Mouse (Mus musculus): ENCODE results near the gene Rimklb. TPM values are rescaled to one million over a fixed set of nuclear protein-coding genes. Genes with fewer than 3 reads are reported as not detected.

Gene Rimklb
- polyA plus RNA-seq, 1 experiment = not detected

DNA sequence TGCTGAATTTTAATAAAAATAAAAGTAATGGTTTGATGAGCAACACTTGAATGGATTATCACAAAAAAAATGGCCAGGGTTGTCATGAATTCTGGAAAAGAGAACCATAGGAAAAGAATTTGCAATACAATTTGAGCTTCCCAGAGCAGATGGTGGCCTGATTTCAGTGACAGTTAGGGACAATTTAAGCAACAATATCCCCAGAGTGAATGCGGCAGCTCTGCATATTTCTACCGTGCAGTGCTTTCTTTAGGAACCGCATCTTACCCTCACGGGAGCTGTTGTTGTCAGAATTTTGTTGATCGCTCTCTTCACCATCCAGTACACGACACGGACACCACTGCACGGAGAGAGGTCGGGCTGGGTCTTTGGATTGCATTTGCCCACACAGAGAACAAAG, 41.0 kb upstream of the Rimklb start:
- no peak overlapping the region for H3ac ChIP-seq (ENCODE audit: control insufficient read depth, insufficient read length, low read depth)
- no peaks in the 10 kb centered on the region for H3K79me2 ChIP-seq (ENCODE audit: control insufficient read depth, insufficient read depth)
- H3K4me3 ChIP-seq (ENCODE audit: insufficient read depth, poor library complexity, severe bottlenecking) = no peak overlapping the region
- no peaks in the 10 kb centered on the region for H3K27me3 ChIP-seq (ENCODE audit: control insufficient read depth, insufficient read depth, insufficient read length)
- no peaks in the 10 kb centered on the region for H3K36me3 ChIP-seq (ENCODE audit: control insufficient read depth, insufficient read depth)
- no peaks in the 10 kb centered on the region for H3K79me3 ChIP-seq (ENCODE audit: low read depth)
- TF ChIP-seq MYOD1 (IDR thresholded peaks at IDR 0.05; ENCODE audit: control insufficient read depth, insufficient read length, low read depth) = no peak
- no peak for TF ChIP-seq CEBPB (IDR thresholded peaks at IDR 0.05; ENCODE audit: low read depth)
- TF ChIP-seq MAX (IDR thresholded peaks at IDR 0.05) = no peak
- no peak for TF ChIP-seq MYOG (IDR thresholded peaks at IDR 0.05; ENCODE audit: control insufficient read depth, extremely low read depth, insufficient read length)
- no peak for TF ChIP-seq USF1 (IDR thresholded peaks at IDR 0.05; ENCODE audit: low read depth)
- TF ChIP-seq CTCF (IDR thresholded peaks at IDR 0.05; ENCODE audit: control insufficient read depth, insufficient read depth, insufficient read length) = no peak
- TF ChIP-seq FOSL1 (IDR thresholded peaks at IDR 0.05; ENCODE audit: insufficient read depth, low read length, poor library complexity, severe bottlenecking) = no peak

DNA sequence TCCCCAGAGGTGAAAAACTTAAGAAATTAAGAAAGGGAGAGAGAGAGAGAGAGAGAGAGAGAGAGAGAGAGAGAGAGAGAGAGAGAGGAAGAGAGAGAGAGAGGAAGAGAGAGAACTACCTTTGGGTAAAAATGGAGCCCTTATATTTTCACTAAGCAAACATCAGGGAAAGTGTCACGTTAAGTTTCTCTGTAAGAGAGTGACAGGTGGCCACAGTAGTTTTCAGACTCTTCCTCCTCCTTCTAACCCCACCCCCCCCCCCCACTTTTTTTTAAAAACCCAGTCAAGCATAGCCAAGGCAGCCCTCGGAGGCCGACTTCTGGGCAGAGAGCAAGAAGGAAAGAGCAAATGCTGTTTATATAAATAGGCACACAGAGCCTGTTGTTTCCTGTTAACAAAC, 35.5 kb upstream of the Rimklb start:
- H3K4me3 ChIP-seq (ENCODE audit: insufficient read depth, poor library complexity, severe bottlenecking) = no peak overlapping the region
- H3K79me2 ChIP-seq (ENCODE audit: control insufficient read depth, insufficient read depth) = no peaks in the 10 kb centered on the region
- no peaks in the 10 kb centered on the region for H3K36me3 ChIP-seq (ENCODE audit: control insufficient read depth, insufficient read depth)
- H3ac ChIP-seq (ENCODE audit: control insufficient read depth, insufficient read length, low read depth) = no peak overlapping the region
- TF ChIP-seq CEBPB (IDR thresholded peaks at IDR 0.05; ENCODE audit: low read depth) (no peak), MYOG (IDR thresholded peaks at IDR 0.05; ENCODE audit: control insufficient read depth, extremely low read depth, insufficient read length) (no peak), CTCF (IDR thresholded peaks at IDR 0.05; ENCODE audit: control insufficient read depth, insufficient read depth, insufficient read length) (no peak), MYOD1 (IDR thresholded peaks at IDR 0.05; ENCODE audit: control insufficient read depth, insufficient read length, low read depth) (no peak), FOSL1 (IDR thresholded peaks at IDR 0.05; ENCODE audit: insufficient read depth, low read length, poor library complexity, severe bottlenecking) (no peak), USF1 (IDR thresholded peaks at IDR 0.05; ENCODE audit: low read depth) (no peak), MAX (IDR thresholded peaks at IDR 0.05) (no peak)
- no peaks in the 10 kb centered on the region for H3K79me3 ChIP-seq (ENCODE audit: low read depth)
- H3K27me3 ChIP-seq (ENCODE audit: control insufficient read depth, insufficient read depth, insufficient read length) = no peaks in the 10 kb centered on the region

DNA sequence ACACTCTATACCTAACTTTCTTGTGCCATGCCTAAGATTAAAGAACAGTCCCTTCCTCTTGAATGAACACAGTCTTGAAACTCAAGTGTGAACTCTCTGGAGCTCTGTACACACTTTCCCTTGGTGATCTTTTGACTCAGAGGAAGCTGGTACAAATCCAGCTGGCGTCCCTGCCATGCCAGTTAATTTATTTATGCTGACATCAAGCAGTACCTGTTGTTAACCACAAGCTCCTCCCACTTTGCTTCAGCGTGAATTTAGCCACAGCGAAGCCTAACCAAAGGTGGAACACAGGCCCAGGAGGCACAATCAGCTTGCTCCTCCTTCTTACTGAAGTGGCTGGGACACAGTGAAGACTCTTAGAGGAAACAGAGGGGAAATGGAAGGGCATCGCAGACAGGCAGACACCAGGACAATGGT, 34.3 kb upstream of the Rimklb start:
- Histone ChIP-seq H3ac (ENCODE audit: control insufficient read depth, insufficient read length, low read depth) (no peak overlapping the region), H3K27me3 (ENCODE audit: control insufficient read depth, insufficient read depth, insufficient read length) (no peaks in the 10 kb centered on the region), H3K36me3 (ENCODE audit: control insufficient read depth, insufficient read depth) (no peaks in the 10 kb centered on the region), H3K79me2 (ENCODE audit: control insufficient read depth, insufficient read depth) (no peaks in the 10 kb centered on the region), H3K4me3 (ENCODE audit: insufficient read depth, poor library complexity, severe bottlenecking) (no peak overlapping the region), H3K79me3 (ENCODE audit: low read depth) (no peaks in the 10 kb centered on the region)
- TF ChIP-seq MYOG (IDR thresholded peaks at IDR 0.05; ENCODE audit: control insufficient read depth, extremely low read depth, insufficient read length) (no peak), MAX (IDR thresholded peaks at IDR 0.05) (no peak)

DNA sequence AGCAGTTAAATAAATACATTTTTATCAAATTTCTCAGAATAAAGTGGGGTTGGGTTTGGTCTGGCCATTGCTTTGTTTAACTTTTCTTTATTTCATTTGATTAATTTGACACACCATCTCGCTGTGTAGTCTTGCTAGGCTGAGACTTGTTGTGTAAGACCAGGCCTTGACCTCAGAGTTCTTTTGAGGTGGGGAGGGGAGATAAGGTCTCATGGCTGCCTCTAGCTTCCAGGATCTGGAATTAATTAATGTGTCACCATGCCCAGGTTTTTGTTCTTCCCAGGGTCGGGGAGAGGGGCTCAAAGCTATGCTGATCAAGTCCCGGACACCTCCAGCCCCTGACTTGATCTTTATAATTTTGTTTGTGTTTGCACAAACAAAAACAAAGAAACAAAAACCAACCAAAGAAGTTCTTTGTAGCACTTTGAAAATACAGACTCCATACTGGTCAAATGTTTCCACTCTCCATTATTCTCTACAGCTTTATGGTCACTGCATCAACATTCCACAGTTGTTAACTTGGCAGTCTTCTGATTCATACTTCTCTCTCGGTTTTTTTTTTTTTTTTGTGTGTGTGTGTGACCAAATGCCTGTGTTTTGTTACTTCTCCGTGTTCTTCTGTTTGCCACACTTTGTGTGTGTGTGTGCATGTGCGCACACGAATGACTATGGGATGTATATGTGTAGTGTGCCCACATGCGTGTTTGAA, 33.1 kb upstream of the Rimklb start:
- no peaks in the 10 kb centered on the region for H3K36me3 ChIP-seq (ENCODE audit: control insufficient read depth, insufficient read depth)
- H3K27me3 ChIP-seq (ENCODE audit: control insufficient read depth, insufficient read depth, insufficient read length) = no peaks in the 10 kb centered on the region
- no peaks in the 10 kb centered on the region for H3K79me3 ChIP-seq (ENCODE audit: low read depth)
- no peak overlapping the region for H3ac ChIP-seq (ENCODE audit: control insufficient read depth, insufficient read length, low read depth)
- no peak overlapping the region for H3K4me3 ChIP-seq (ENCODE audit: insufficient read depth, poor library complexity, severe bottlenecking)
- no peaks in the 10 kb centered on the region for H3K79me2 ChIP-seq (ENCODE audit: control insufficient read depth, insufficient read depth)
- TF ChIP-seq MYOG (IDR thresholded peaks at IDR 0.05; ENCODE audit: control insufficient read depth, extremely low read depth, insufficient read length) (no peak), CEBPB (IDR thresholded peaks at IDR 0.05; ENCODE audit: low read depth) (no peak), CTCF (IDR thresholded peaks at IDR 0.05; ENCODE audit: control insufficient read depth, insufficient read depth, insufficient read length) (no peak), MAX (IDR thresholded peaks at IDR 0.05) (no peak), USF1 (IDR thresholded peaks at IDR 0.05; ENCODE audit: low read depth) (no peak), FOSL1 (IDR thresholded peaks at IDR 0.05; ENCODE audit: insufficient read depth, low read length, poor library complexity, severe bottlenecking) (no peak), MYOD1 (IDR thresholded peaks at IDR 0.05; ENCODE audit: control insufficient read depth, insufficient read length, low read depth) (no peak)

DNA sequence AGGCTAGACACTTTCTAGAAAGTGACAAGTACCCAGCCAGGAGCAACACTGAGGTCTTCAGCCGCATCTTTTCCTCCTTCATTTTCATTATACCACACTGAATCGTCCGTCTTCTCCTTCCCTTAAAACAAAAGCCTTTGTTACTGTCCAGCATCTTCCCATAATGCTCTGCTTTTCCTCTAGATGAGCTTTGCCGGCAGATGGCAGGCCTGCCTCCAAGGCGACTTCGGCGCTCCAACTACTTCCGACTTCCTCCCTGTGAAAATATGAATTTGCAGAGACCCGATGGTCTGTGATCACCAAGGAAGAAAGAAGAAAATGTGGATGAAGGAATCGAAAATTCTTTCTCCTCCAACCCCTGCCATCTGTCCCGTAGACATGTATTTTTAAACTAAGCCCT, 29.6 kb upstream of the Rimklb start:
- Histone ChIP-seq H3ac (ENCODE audit: control insufficient read depth, insufficient read length, low read depth) (no peak overlapping the region), H3K79me2 (ENCODE audit: control insufficient read depth, insufficient read depth) (no peaks in the 10 kb centered on the region), H3K79me3 (ENCODE audit: low read depth) (no peaks in the 10 kb centered on the region), H3K36me3 (ENCODE audit: control insufficient read depth, insufficient read depth) (no peaks in the 10 kb centered on the region), H3K27me3 (ENCODE audit: control insufficient read depth, insufficient read depth, insufficient read length) (no peaks in the 10 kb centered on the region), H3K4me3 (ENCODE audit: insufficient read depth, poor library complexity, severe bottlenecking) (no peak overlapping the region)
- TF ChIP-seq MAX (IDR thresholded peaks at IDR 0.05) (no peak), FOSL1 (IDR thresholded peaks at IDR 0.05; ENCODE audit: insufficient read depth, low read length, poor library complexity, severe bottlenecking) (no peak), MYOG (IDR thresholded peaks at IDR 0.05; ENCODE audit: control insufficient read depth, extremely low read depth, insufficient read length) (no peak), MYOD1 (IDR thresholded peaks at IDR 0.05; ENCODE audit: control insufficient read depth, insufficient read length, low read depth) (no peak), CTCF (IDR thresholded peaks at IDR 0.05; ENCODE audit: control insufficient read depth, insufficient read depth, insufficient read length) (no peak), USF1 (IDR thresholded peaks at IDR 0.05; ENCODE audit: low read depth) (no peak), CEBPB (IDR thresholded peaks at IDR 0.05; ENCODE audit: low read depth) (no peak)

DNA sequence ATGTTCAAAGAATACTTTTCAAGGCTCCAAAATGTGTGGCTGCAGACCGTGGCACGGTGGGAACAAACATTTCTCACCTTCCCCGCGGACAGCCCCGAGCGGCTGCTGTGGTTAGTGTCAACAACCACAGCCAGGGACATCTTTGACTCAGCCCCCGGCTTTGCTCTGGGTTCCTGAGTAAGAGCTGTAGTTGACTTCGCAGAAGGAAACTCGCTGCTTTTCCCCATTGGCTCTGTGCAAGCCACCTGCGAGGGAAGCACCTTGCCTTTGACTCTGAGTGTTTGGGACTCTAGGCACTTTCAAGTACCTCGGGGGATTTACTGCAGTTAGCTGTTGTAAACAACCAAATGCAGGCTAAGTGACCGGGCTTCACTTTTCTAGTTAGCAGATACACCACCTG, 29.0 kb upstream of the Rimklb start:
- Histone ChIP-seq H3K4me3 (ENCODE audit: insufficient read depth, poor library complexity, severe bottlenecking) (no peak overlapping the region), H3K79me3 (ENCODE audit: low read depth) (no peaks in the 10 kb centered on the region), H3K36me3 (ENCODE audit: control insufficient read depth, insufficient read depth) (no peaks in the 10 kb centered on the region), H3K79me2 (ENCODE audit: control insufficient read depth, insufficient read depth) (no peaks in the 10 kb centered on the region), H3ac (ENCODE audit: control insufficient read depth, insufficient read length, low read depth) (no peak overlapping the region), H3K27me3 (ENCODE audit: control insufficient read depth, insufficient read depth, insufficient read length) (no peaks in the 10 kb centered on the region)
- no peak for TF ChIP-seq MAX (IDR thresholded peaks at IDR 0.05)
- no peak for TF ChIP-seq MYOD1 (IDR thresholded peaks at IDR 0.05; ENCODE audit: control insufficient read depth, insufficient read length, low read depth)
- no peak for TF ChIP-seq USF1 (IDR thresholded peaks at IDR 0.05; ENCODE audit: low read depth)
- no peak for TF ChIP-seq MYOG (IDR thresholded peaks at IDR 0.05; ENCODE audit: control insufficient read depth, extremely low read depth, insufficient read length)
- TF ChIP-seq CEBPB (IDR thresholded peaks at IDR 0.05; ENCODE audit: low read depth) = no peak
- no peak for TF ChIP-seq CTCF (IDR thresholded peaks at IDR 0.05; ENCODE audit: control insufficient read depth, insufficient read depth, insufficient read length)
- no peak for TF ChIP-seq FOSL1 (IDR thresholded peaks at IDR 0.05; ENCODE audit: insufficient read depth, low read length, poor library complexity, severe bottlenecking)
